Mouse (Mus musculus) lung, postnatal 14 days (tissue): Measurements from ENCODE around the gene Cped1.
A peak's percentile ranks its signal among the peaks of the same experiment; 100 is the strongest.
"Not testable (repeated sequence)": the region's sequence is repeated elsewhere in the genome, so short reads cannot be mapped to it uniquely, and the experiment has no call there.

ENCODE experiments used
- DNase-seq: peaks from one replicate; pipeline ENCODE4 v3.0.0; 2021

Gene Cped1

GRCm38 (mm10) chr6:22091773-22092172 lies 106.1 kb downstream of the Cped1 start:
- DNase-seq: no peak

GRCm38 (mm10) chr6:22093792-22094191 lies 108.1 kb downstream of the Cped1 start:
- DNase-seq: no peak

GRCm38 (mm10) chr6:22097709-22098108 lies 112.0 kb downstream of the Cped1 start:
- peak; percentile 44 for DNase-seq

- DNase-seq: no peak
Measured at GRCm38 (mm10) chr6:22099832-22100231, 114.1 kb downstream of the Cped1 start.

GRCm38 (mm10) chr6:22101939-22102338 lies 116.2 kb downstream of the Cped1 start:
- DNase-seq: no peak

GRCm38 (mm10) chr6:22102752-22103151 lies 117.0 kb downstream of the Cped1 start:
- DNase-seq: no peak

- no peak for DNase-seq
Measured at GRCm38 (mm10) chr6:22103713-22104112, 118.0 kb downstream of the Cped1 start.

- DNase-seq: no peak
Measured at GRCm38 (mm10) chr6:22104211-22104610, 118.5 kb downstream of the Cped1 start.

- DNase-seq: no peak
Measured at GRCm38 (mm10) chr6:22114079-22114478, 128.4 kb downstream of the Cped1 start.

- no peak for DNase-seq
Measured at GRCm38 (mm10) chr6:22116679-22117078, 131.0 kb downstream of the Cped1 start.

GRCm38 (mm10) chr6:22122080-22122479 lies 136.4 kb downstream of the Cped1 start:
- peak; percentile 44 for DNase-seq

GRCm38 (mm10) chr6:22122693-22123092 lies 137.0 kb downstream of the Cped1 start:
- no peak for DNase-seq

- no peak for DNase-seq
Measured at GRCm38 (mm10) chr6:22123332-22123731, 137.6 kb downstream of the Cped1 start.

GRCm38 (mm10) chr6:22124575-22125330 lies 139.0 kb downstream of the Cped1 start:
- DNase-seq: not testable (repeated sequence)

- DNase-seq: no peak
Measured at GRCm38 (mm10) chr6:22135038-22135631, 149.4 kb downstream of the Cped1 start.

GRCm38 (mm10) chr6:22136805-22137204 lies 151.1 kb downstream of the Cped1 start:
- no peak for DNase-seq

GRCm38 (mm10) chr6:22140786-22141185 lies 155.1 kb downstream of the Cped1 start:
- DNase-seq: no peak

GRCm38 (mm10) chr6:22147236-22147635 lies 161.5 kb downstream of the Cped1 start:
- no peak for DNase-seq

GRCm38 (mm10) chr6:22148511-22148910 lies 162.8 kb downstream of the Cped1 start:
- no peak for DNase-seq

GRCm38 (mm10) chr6:22157461-22157860 lies 171.7 kb downstream of the Cped1 start:
- DNase-seq: peak; percentile 10

GRCm38 (mm10) chr6:22161944-22162343 lies 176.2 kb downstream of the Cped1 start:
- DNase-seq: no peak

GRCm38 (mm10) chr6:22168388-22168787 lies 182.7 kb downstream of the Cped1 start:
- DNase-seq: no peak

- DNase-seq: no peak
Measured at GRCm38 (mm10) chr6:22178721-22179295, 193.1 kb downstream of the Cped1 start.

- DNase-seq: no peak
Measured at GRCm38 (mm10) chr6:22180316-22180715, 194.6 kb downstream of the Cped1 start.
